Mouse (Mus musculus) MEL (cell line): Measurements from ENCODE around the gene Aqp12. TPM values are rescaled to one million over a fixed set of nuclear protein-coding genes. Genes with fewer than 3 reads are reported as not detected.
"Not testable (repeated sequence)": the region's sequence is repeated elsewhere in the genome, so short reads cannot be mapped to it uniquely, and the experiment has no call there.

Experiments used
- DNase-seq: peaks from one replicate; pipeline ENCODE4 v3.0.0; 2011; ENCODE audit warnings: low read depth, low spot score
- H3K27ac ChIP-seq: 2 replicates; pipeline ENCODE4 v1.5.1; 2012; ENCODE audit warnings: low read depth, mild to moderate bottlenecking, control low read depth, low read length, moderate library complexity; ENCODE audit not compliant: control insufficient read depth
- H3K27me3 ChIP-seq, 2 experiments: fragments of 150-350 bp in 1 of 2; sonication (generic) in 1 of 2; 2 replicates each; pipeline ENCODE4 v1.6.1; 2012; ENCODE audit warnings: low read length in 2 of 2, mild to moderate bottlenecking in 2 of 2, improper control_type of control experiment in 1 of 2, moderate library complexity in 1 of 2; ENCODE audit not compliant: insufficient read depth in 2 of 2, control insufficient read depth in 1 of 2
- H3K36me3 ChIP-seq, 2 experiments: 2 replicates each; pipeline ENCODE4 v1.6.1; 2012 to 2014; ENCODE audit warnings: low read length in 2 of 2, improper control_type of control experiment in 1 of 2, inconsistent platforms in 1 of 2, mild to moderate bottlenecking in 1 of 2; ENCODE audit not compliant: insufficient read depth in 2 of 2, control insufficient read depth in 1 of 2
- H3K4me1 ChIP-seq, 2 experiments: fragments of 150-350 bp in 1 of 2; sonication (generic) in 1 of 2; 2 replicates each; pipeline ENCODE4 v1.6.1; 2012; ENCODE audit warnings: low read length in 2 of 2, improper control_type of control experiment in 1 of 2, mild to moderate bottlenecking in 1 of 2; ENCODE audit not compliant: insufficient read depth in 2 of 2, control insufficient read depth in 1 of 2
- H3K4me3 ChIP-seq, 2 experiments: fragments of 150-350 bp in 1 of 2; sonication (generic) in 1 of 2; 2 replicates each; pipeline ENCODE4 v1.5.1; 2012; ENCODE audit warnings: low read depth in 2 of 2, low read length in 2 of 2, mild to moderate bottlenecking in 2 of 2, moderate library complexity in 2 of 2, control low read depth in 1 of 2, improper control_type of control experiment in 1 of 2; ENCODE audit not compliant: control insufficient read depth in 1 of 2, insufficient read depth in 1 of 2
- H3K79me2 ChIP-seq: 2 replicates; pipeline ENCODE4 v1.6.1; 2012; ENCODE audit warnings: mild to moderate bottlenecking, low read length, moderate library complexity; ENCODE audit not compliant: control insufficient read depth, poor library complexity, insufficient read depth
- H3K9ac ChIP-seq: 2 replicates; pipeline ENCODE4 v1.6.1; 2012; ENCODE audit warnings: low read depth, mild to moderate bottlenecking, control low read depth, low read length, moderate library complexity; ENCODE audit not compliant: control insufficient read depth, poor library complexity, severe bottlenecking
- H3K9me3 ChIP-seq: fragments of 150-350 bp; sonication (generic); replicated peaks from 2 replicates; pipeline ENCODE4 v1.6.1; 2012; ENCODE audit warnings: mild to moderate bottlenecking, low read length, improper control_type of control experiment, moderate library complexity; ENCODE audit not compliant: insufficient read depth
- BHLHE40 ChIP-seq: IDR thresholded peaks from 2 replicates; pipeline ENCODE4 v1.6.1; 2012; ENCODE audit warnings: low read depth, mild to moderate bottlenecking, inconsistent platforms, low read length, improper control_type of control experiment, borderline replicate concordance
- CTCF ChIP-seq, 3 experiments: IDR thresholded peaks in 2 of 3; conservative IDR thresholded peaks in 1 of 3; 2 replicates each; pipeline ENCODE4 v1.5.1; 2011 to 2012; ENCODE audit warnings: low read length in 3 of 3, low read depth in 2 of 3, mild to moderate bottlenecking in 2 of 3, improper control_type of control experiment in 1 of 3, inconsistent platforms in 1 of 3, mixed read lengths in 1 of 3, moderate library complexity in 1 of 3; ENCODE audit not compliant: control insufficient read depth in 1 of 3, insufficient read depth in 1 of 3, poor library complexity in 1 of 3, severe bottlenecking in 1 of 3
- ELF1 ChIP-seq: IDR thresholded peaks from 2 replicates; pipeline ENCODE4 v1.6.1; 2014; ENCODE audit warnings: low read depth, mild to moderate bottlenecking, inconsistent platforms, low read length, improper control_type of control experiment, moderate library complexity
- ETS1 ChIP-seq: IDR thresholded peaks from 2 replicates; pipeline ENCODE4 v1.6.1; 2012; ENCODE audit warnings: low read depth, mild to moderate bottlenecking, inconsistent platforms, low read length, improper control_type of control experiment, moderate library complexity
- GATA1 ChIP-seq: IDR thresholded peaks from 2 replicates; pipeline ENCODE4 v1.6.1; 2011; ENCODE audit warnings: low read depth, low read length, improper control_type of control experiment
- JUND ChIP-seq: IDR thresholded peaks from 2 replicates; pipeline ENCODE4 v1.6.1; 2011; ENCODE audit warnings: low read depth, mild to moderate bottlenecking, improper control_type of control experiment, low read length
- MAFK ChIP-seq: IDR thresholded peaks from 2 replicates; pipeline ENCODE4 v1.6.1; 2011; ENCODE audit warnings: low read depth, mild to moderate bottlenecking, low read length, improper control_type of control experiment, borderline replicate concordance
- MAX ChIP-seq: IDR thresholded peaks from 2 replicates; pipeline ENCODE4 v1.6.1; 2011; ENCODE audit warnings: low read length, improper control_type of control experiment
- MEF2A ChIP-seq: IDR thresholded peaks from 2 replicates; pipeline ENCODE4 v1.6.1; 2014; ENCODE audit warnings: low read depth, mild to moderate bottlenecking, inconsistent platforms, low read length, improper control_type of control experiment; ENCODE audit not compliant: poor library complexity, insufficient replicate concordance, severe bottlenecking; ENCODE audit errors: extremely low read depth
- MYC ChIP-seq: IDR thresholded peaks from 2 replicates; pipeline ENCODE4 v1.6.1; 2011; ENCODE audit warnings: low read depth, mild to moderate bottlenecking, low read length, improper control_type of control experiment, moderate library complexity
- NELFE ChIP-seq: IDR thresholded peaks from 2 replicates; pipeline ENCODE4 v1.6.1; 2011; ENCODE audit warnings: low read depth, low read length, improper control_type of control experiment
- NRF1 ChIP-seq: IDR thresholded peaks from 2 replicates; pipeline ENCODE4 v1.6.1; 2014; ENCODE audit warnings: low read depth, mild to moderate bottlenecking, inconsistent platforms, low read length, improper control_type of control experiment, moderate library complexity; ENCODE audit not compliant: poor library complexity, insufficient read depth, severe bottlenecking
- RAD21 ChIP-seq: IDR thresholded peaks from 2 replicates; pipeline ENCODE4 v1.6.1; 2011; ENCODE audit warnings: mild to moderate bottlenecking, low read depth, low read length, improper control_type of control experiment
- SIN3A ChIP-seq: IDR thresholded peaks from 2 replicates; pipeline ENCODE4 v1.6.1; 2012; ENCODE audit warnings: low read length, improper control_type of control experiment, inconsistent platforms
- SMC3 ChIP-seq: IDR thresholded peaks from 2 replicates; pipeline ENCODE4 v1.6.1; 2011; ENCODE audit warnings: low read depth, low read length, improper control_type of control experiment
- TAL1 ChIP-seq: IDR thresholded peaks from 2 replicates; pipeline ENCODE4 v1.6.1; 2012; ENCODE audit warnings: mild to moderate bottlenecking, inconsistent platforms, low read length, moderate library complexity, mixed read lengths
- TCF12 ChIP-seq: IDR thresholded peaks from 2 replicates; pipeline ENCODE4 v1.6.1; 2014; ENCODE audit warnings: low read depth, mild to moderate bottlenecking, inconsistent platforms, low read length, improper control_type of control experiment, moderate library complexity
- UBTF ChIP-seq: IDR thresholded peaks from 2 replicates; pipeline ENCODE4 v1.6.1; 2012; ENCODE audit warnings: low read depth, mild to moderate bottlenecking, inconsistent platforms, low read length, improper control_type of control experiment, moderate library complexity, borderline replicate concordance; ENCODE audit not compliant: insufficient read depth
- ZMIZ1 ChIP-seq: IDR thresholded peaks from 2 replicates; pipeline ENCODE4 v1.6.1; 2012; ENCODE audit warnings: low read depth, mild to moderate bottlenecking, inconsistent platforms, low read length, improper control_type of control experiment, moderate library complexity
- polyA plus RNA-seq, 2 experiments: library from polyadenylated mRNA; stranded (reverse) in 1 of 2; unstranded in 1 of 2; fragments of >175 nt in 1 of 2; fragments of >200 nt in 1 of 2; gene quantifications; 2 replicates each; pipeline versions ENCODE4 v1.2.1 to v1.2.4; 2012; ENCODE audit warnings: low replicate concordance in 2 of 2, low read depth in 1 of 2; ENCODE audit not compliant: insufficient read length in 2 of 2, insufficient read depth in 1 of 2, missing spikeins in 1 of 2
- total RNA-seq: library from RNA; depleted of rRNA; stranded (reverse); fragments of 300-350 nt; gene quantifications from 2 replicates; pipeline ENCODE4 v1.2.3, GENCODE M21; 2012; rRNA removed

The Aqp12 gene
- total RNA-seq (not detected in 2 replicates), polyA plus RNA-seq (not detected)

DNA sequence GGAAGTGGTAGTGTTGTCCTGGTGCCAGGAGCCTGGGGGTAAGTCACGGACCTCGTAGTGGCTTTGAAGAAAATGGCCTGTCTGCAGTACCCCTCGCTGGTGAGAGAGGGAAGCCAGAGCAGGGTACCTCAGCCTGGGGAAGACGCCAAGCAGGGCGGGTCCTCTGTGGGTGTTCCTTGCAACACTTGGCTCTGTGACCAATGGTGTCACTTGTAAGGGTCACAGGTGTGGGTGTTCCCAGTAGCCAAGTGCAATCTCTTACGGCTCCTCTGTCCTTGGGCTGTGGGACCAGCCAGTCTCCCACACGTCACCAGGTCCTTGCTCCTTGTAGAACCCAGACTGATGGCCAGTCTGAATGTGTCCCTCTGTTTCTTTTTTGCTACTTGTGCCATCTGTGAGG is at the start of gene Aqp12:
TSS of gene Aqp12 (plus strand) at position 274 of the 400 bp plus-strand sequence.
- H3K79me2 ChIP-seq, result no peaks in the 10 kb centered on the region
- H3K9me3 ChIP-seq, result no peaks in the 10 kb centered on the region
- no peak for DNase-seq

DNA sequence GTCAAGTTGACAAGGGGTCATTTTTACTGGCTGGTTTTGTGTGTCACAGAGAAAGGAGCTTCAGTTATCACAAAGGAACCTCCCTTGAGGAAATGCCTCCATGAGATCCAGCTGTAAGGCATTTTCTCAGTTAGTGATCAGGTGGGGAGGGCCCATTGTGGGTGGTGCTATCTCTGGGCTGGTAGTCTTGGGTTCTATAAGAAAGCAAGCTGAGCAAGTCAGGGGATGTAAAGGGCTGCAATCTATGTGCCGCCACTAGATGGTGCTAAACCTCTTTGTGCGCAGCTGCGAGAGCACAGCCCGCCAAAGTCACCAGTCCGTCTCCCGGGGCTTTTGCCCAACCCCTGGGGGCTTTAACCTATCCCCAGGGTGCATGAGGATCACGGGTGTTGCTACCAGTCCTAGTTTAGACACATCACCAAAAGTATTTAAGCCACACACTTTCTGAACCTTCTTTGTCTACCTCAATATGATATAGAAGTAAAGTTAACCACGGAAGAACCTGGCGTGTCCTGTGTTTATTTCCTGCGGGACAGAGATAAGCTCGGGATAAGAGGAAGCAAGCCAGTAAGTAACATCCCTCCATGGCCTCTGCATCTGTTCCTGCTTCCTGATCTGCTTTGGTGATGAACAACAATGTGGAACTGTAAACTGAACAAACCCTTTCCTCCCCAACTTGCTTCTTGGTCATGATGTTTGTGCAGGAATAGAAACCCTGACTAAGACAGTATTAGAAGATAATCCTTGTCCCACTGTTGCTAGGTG is 49.4 kb upstream of the Aqp12 start:
- H3K27ac ChIP-seq, result peak overlapping the region; percentile 7; the same call in 1 of the 2 replicates
- not testable (repeated sequence) for H3K9me3 ChIP-seq, H3K4me1 ChIP-seq, H3K27me3 ChIP-seq, H3K36me3 ChIP-seq, H3K79me2 ChIP-seq
- peak overlapping the region; percentile 44 for H3K9ac ChIP-seq
- DNase-seq, result peak; percentile 83
- peak overlapping the region; percentile 53 to 65 for H3K4me3 ChIP-seq
- TF ChIP-seq CTCF (IDR thresholded peaks at IDR 0.05 in 2 of 3, conservative IDR thresholded peaks at IDR 0.05 in 1 of 3; ENCODE audit: control insufficient read depth in 1 of 3, insufficient read depth in 1 of 3, low read depth in 2 of 3, low read length in 3 of 3, poor library complexity in 1 of 3, severe bottlenecking in 1 of 3) (peak in 2 of 3 experiments; percentile 47 to 57; a peak in 4 of 6 replicates), NRF1 (peak; percentile 60), TAL1 (peak; percentile 28), GATA1 (peak; percentile 68; the same call in 1 of the 2 replicates), RAD21 (peak; percentile 41), SMC3 (peak; percentile 24; the same call in 1 of the 2 replicates), NELFE (peak; percentile 16; the same call in 1 of the 2 replicates)

More for the DNA sequence above, at the start of gene Aqp12:
- H3K9ac ChIP-seq, result no peak within 1 kb of the TSS
- H3K27ac ChIP-seq, result no peak within 1 kb of the TSS
- H3K4me3 ChIP-seq, result no peak within 1 kb of the TSS
- no peaks in the 10 kb centered on the region for H3K36me3 ChIP-seq
- no peaks in the 10 kb centered on the region for H3K27me3 ChIP-seq
- TF ChIP-seq SMC3, result no peak
- TF ChIP-seq GATA1, result no peak
- TF ChIP-seq ELF1, result no peak
- TF ChIP-seq JUND, result no peak
- no peak for TF ChIP-seq MEF2A
- TF ChIP-seq UBTF, result no peak
- no peak for TF ChIP-seq MAFK
- TF ChIP-seq BHLHE40, result no peak
- no peak for TF ChIP-seq MAX
- TF ChIP-seq ETS1, result no peak
- TF ChIP-seq TCF12, result no peak
- no peak for TF ChIP-seq MYC
- no peak for TF ChIP-seq SIN3A
- TF ChIP-seq ZMIZ1, result no peak
- H3K4me1 ChIP-seq, result no peaks in the 10 kb centered on the region
